Mouse (Mus musculus) duodenum, adult 2 months (tissue): ENCODE results near the gene Tle4. TPM values are rescaled to one million over a fixed set of nuclear protein-coding genes. Genes with fewer than 3 reads are reported as not detected.

Experiments used
- polyA plus RNA-seq: library from polyadenylated mRNA; depleted of rRNA; stranded (reverse); fragments of >200 nt; gene quantifications from 2 replicates; pipeline ENCODE4 v1.2.3, GENCODE M21; 2012; ENCODE audit warnings: low replicate concordance; rRNA removed

Gene Tle4
- 12.3 and 13.2 TPM in 2 replicates for polyA plus RNA-seq

GRCm38 (mm10) chr19:14597917-14598689 is at the start of gene Tle4:
Gene Tle4, minus strand, starts transcription at chr19:14598051.

